Mouse (Mus musculus) mouse embryonic stem cell (cell line): Measurements from ENCODE around the gene Trappc12.

Experiments used
- in situ Hi-C, 2 experiments: fragments of 300-500 bp; cut with MboI; formaldehyde crosslinking; loops; 1 replicate in 1 of 2; 3 replicates in 1 of 2; pipeline ENCODE4 v1.14.3; 2019 to 2020; ENCODE audit warnings: low sequenced_read_pairs in 2 of 2, low pct_unique_long_range_greater_than_20kb in 1 of 2, mixed read lengths in 1 of 2; ENCODE audit not compliant: unreplicated experiment in 1 of 2

Trappc12 gene

GRCm38 (mm10) chr12:28699086-28699485 lies 51.2 kb downstream of the Trappc12 start:
- in situ Hi-C loops = no loop called here

GRCm38 (mm10) chr12:28697821-28698595 lies 52.3 kb downstream of the Trappc12 start:
- in situ Hi-C loops = no loop called here

- in situ Hi-C loops = no loop called here
Observed at GRCm38 (mm10) chr12:28694776-28695175, 55.5 kb downstream of the Trappc12 start.

GRCm38 (mm10) chr12:28694231-28694630 lies 56.0 kb downstream of the Trappc12 start:
- in situ Hi-C loops = no loop called here

GRCm38 (mm10) chr12:28693738-28694137 lies 56.5 kb downstream of the Trappc12 start:
- in situ Hi-C loops = no loop called here

- in situ Hi-C loops = no loop called here
Observed at GRCm38 (mm10) chr12:28690730-28691129, 59.5 kb downstream of the Trappc12 start.

- in situ Hi-C loops = no loop called here
Observed at GRCm38 (mm10) chr12:28688996-28689395, 61.3 kb downstream of the Trappc12 start.

- in situ Hi-C loops = no loop called here
Observed at GRCm38 (mm10) chr12:28686199-28686879, 63.9 kb downstream of the Trappc12 start.

- in situ Hi-C loops = no loop called here
Observed at GRCm38 (mm10) chr12:28685771-28686170, 64.5 kb downstream of the Trappc12 start.

GRCm38 (mm10) chr12:28684674-28685073 lies 65.6 kb downstream of the Trappc12 start:
- in situ Hi-C loops = no loop called here

- in situ Hi-C loops = no loop called here
Observed at GRCm38 (mm10) chr12:28675925-28676209, 74.4 kb downstream of the Trappc12 start.

- in situ Hi-C loops = no loop called here
Observed at GRCm38 (mm10) chr12:28675121-28675924, 74.9 kb downstream of the Trappc12 start, which contains the start of gene Adi1. Adi1 (plus strand) TSS chr12:28675231.

GRCm38 (mm10) chr12:28674038-28674720 lies 76.1 kb downstream of the Trappc12 start:
- in situ Hi-C loops = no loop called here

GRCm38 (mm10) chr12:28667287-28667686 lies 83.0 kb downstream of the Trappc12 start:
- in situ Hi-C loops = no loop called here

- in situ Hi-C loops = no loop called here
Observed at GRCm38 (mm10) chr12:28666734-28667133, 83.5 kb downstream of the Trappc12 start.

- in situ Hi-C loops = no loop called here
Observed at GRCm38 (mm10) chr12:28662628-28663027, 87.6 kb downstream of the Trappc12 start.

GRCm38 (mm10) chr12:28649141-28650110 lies 100.8 kb downstream of the Trappc12 start, which contains the start of gene Rnaseh1:
Rnaseh1 (plus strand) TSS chr12:28649602.
- in situ Hi-C loops = no loop called here
